Mouse (Mus musculus) cerebellum, postnatal 36 days (tissue): ENCODE results near the gene Ube2g2.
"Not testable (repeated sequence)": the region's sequence is repeated elsewhere in the genome, so short reads cannot be mapped to it uniquely, and the experiment has no call there.

Experiments
- DNase-seq, 2 experiments: peaks; one replicate each; pipeline ENCODE4 v3.0.0; 2021 to 2022; ENCODE audit warnings: mixed read lengths in 2 of 2

The Ube2g2 gene

DNA sequence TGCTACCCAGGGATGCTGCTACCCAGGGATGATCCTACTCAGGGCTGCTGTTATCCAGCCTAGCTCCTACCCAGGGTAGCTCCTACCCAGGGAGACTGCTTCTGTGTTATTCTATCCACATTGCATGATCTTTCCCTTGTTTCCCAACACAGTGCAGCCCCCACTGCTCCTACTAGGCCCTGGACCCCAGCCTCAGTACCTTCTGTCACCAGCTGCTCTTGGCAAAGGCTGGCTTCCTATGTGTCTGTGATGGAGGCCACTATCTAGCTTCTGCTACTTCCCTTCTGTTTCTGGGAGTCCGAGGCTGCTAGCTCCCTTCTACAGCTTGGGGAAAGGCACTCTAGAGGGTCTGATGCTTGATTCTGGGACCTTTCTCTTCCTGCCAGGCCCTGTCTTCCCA is 25.4 kb downstream of the Ube2g2 start:
- DNase-seq = no peak

DNA sequence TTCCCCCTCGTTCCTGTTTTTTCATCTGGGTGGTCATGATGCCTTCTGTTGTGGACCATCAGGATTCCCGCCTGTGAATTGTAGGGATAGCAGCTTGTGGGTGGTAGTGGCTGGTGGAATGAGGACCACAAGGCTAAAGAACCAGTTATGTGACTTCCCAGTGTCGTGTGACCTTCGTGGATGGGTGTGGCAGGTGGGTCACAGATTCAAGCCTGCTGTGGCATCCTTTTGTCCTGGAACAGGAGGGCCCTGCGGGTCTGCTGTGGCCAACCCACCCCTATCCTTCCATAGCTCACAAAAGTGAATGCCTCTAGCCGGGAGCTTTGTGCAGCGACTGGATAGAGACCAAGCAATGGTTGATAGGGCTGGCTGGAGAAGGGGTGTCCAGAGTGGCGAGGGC is 25.8 kb downstream of the Ube2g2 start:
- no peak for DNase-seq

DNA sequence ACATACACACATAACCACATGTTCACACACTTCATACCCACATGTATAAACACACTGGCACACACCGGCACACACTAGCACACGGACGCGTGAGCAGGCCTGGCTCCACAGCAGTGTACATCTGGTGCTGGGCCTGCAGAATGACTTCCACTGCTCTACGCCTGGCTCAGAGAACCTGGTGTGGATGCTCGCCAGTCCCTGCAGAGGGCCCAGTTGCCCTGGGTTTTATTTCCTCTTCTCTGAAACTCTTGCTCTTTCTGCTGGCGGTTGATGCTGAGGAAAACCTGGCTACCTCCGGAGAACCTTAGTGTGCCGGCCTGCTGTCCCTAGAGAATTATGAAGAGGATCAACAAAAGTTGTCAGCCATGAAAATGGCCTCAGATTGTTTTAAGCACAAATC is 30.0 kb downstream of the Ube2g2 start:
- no peak for DNase-seq

DNA sequence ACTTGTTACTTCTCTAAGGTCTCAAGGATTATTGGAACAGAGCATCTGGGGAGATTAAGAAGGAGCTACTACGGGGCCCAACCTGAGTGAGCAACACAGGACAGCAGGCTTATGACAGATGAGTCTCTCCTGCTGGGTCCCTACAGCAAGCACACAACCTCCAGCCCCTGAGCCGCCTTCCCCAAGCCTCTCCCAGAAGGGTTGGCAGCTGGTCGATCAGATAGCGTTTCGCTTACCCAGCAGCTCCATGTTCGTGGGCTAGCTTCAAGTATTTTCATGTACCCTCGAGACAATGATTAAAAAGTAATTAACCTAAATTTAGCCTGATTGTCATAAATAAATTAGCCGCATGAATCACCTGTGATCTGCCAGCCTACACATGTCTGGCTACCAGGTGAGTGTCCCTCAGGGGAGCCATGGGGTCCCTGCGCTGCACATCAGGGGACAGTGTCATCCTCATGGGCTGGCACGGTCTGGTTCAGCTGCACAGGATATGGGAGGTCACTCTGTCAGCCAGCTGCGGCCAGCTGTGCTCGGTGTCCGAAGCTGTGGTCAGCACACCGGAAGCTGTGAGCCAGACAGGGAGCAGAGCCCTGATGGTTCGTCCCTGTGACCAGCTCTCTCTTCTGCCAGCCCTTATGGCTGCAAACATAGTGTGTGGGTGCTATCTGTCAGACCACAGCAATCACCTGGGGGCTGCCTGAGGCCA is 36.4 kb downstream of the Ube2g2 start:
- DNase-seq = no peak

DNA sequence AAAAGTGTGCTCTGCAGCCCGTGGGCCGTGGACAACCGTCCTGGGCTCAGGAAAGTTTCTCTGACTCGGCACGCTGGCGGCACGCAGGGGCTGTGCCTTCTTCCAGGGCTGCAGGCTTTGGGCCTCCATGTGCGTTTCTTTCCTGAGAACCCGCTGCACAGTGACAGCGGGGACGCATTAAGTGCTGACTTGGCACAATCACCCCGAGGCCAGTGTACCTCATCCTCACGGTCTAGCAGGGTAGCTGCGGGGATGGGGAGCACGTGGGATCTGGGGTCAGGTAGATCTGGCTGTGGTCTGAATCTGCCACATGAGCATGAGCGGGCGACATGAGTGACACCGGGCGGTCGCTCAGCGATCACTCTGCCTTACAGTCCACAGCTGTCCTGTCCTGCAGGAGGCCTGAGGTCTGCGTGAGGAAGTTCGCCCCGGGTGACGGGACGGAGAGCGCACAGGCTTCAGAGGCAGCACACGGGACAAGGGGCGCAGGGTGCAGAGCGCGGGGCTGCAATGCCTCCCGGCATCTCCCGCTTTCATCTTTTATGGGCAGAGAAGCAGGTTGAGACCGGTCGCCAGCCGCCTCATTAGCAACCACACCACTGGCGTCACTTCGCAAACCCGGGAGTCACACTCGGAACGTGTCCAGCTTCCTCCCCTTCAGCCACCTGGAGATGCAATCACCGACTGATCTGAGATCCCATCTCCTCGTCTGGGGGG is 42.0 kb downstream of the Ube2g2 start:
- DNase-seq = no peak

DNA sequence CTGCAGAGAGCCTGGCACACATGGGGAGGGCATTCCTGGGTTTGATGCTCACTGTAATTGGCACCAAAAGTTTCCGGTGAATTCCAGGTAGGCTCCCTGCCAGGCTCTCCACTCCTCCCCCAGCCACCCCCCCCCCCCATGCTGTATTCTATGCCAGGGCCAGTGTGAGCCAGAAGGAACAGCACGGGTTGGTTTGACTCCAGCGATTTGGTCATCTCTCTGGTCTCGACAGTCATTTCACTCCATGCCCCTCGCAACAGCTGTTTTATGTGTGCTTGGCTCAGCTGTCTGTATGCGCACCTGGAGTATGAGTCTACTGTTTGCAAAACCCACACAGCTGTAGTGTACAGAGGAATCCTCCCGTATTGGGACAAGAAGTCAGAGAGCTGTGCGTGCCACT is 44.3 kb downstream of the Ube2g2 start:
- DNase-seq = no peak

DNA sequence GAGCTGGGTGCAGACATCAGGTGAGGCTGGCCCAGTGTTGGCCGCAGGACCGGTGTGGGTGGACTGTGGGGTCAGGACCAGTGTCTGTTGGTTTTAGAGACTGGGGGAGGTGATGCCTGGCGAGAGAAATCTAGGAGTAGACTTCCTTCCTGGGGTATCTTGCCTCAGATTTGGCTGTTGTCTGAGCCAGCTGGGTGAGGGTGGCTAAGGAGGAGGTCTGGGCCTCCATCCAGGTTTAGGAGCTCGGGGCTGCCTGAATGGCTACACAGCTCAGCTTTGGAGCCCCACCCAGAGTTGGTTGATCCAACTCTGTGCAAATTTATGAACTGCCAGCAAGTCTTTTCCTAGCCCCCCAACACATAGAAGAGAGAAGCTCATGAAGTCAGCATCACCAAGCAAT is 45.3 kb downstream of the Ube2g2 start:
- no peak for DNase-seq

DNA sequence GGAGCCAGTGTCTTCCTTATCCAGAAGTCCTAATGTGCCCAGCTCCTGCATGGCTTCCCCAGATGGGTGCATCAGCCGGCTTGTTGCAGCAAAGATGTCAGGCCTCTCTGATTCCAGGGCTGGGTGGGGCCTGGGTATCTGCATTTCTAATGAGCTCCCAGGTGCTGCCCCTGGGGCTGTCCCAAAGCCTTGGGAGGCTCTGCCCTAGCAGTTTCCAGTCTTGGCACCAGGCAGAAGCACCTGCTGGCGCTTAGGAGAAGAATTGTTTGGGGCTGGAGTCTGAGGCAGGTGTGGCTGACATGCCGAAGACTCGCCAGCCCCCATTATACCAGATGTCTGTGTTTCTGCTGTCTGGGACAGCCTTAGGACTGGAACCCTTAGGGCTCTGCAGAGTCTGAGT is 48.6 kb downstream of the Ube2g2 start:
- no peak for DNase-seq

DNA sequence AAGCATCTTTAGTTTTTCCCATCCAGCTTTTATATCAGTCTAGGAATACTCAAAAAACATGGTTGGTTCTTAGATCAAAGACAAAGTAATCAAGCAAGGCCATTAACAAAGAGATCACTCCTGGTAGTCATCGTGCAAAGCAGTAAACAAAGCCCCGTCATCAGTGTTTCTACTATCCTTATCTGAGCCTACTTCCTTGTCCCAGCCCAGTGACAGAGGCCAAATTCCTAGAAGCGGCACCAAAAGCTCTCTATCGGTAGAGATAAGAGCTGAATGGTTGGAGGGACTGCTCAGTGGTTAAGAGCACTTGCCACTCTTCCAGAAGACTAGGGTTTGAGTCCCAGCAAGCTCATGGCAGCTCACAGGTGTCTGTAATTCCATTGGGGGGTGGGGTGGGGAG is 49.4 kb downstream of the Ube2g2 start:
- no peak for DNase-seq

DNA sequence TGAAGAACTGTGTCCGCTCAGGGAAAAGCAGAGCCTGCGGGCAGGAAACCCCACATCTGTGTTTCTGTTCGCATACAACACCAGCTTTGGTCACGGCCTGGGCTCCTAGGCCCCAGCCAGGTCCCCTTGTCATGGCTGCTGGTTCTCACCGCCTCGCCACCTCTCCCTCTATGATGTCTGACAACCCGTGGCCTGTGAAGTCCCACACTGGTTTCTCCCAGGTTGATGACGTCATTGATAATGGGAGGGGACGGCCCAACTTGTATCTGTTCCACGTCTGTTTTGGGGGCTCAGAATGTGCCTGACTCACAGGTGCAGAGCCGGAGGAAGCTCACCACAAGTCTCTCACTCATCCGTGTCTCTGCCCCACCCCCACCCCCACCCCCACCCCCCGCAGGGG is 51.7 kb downstream of the Ube2g2 start:
- DNase-seq = no peak

DNA sequence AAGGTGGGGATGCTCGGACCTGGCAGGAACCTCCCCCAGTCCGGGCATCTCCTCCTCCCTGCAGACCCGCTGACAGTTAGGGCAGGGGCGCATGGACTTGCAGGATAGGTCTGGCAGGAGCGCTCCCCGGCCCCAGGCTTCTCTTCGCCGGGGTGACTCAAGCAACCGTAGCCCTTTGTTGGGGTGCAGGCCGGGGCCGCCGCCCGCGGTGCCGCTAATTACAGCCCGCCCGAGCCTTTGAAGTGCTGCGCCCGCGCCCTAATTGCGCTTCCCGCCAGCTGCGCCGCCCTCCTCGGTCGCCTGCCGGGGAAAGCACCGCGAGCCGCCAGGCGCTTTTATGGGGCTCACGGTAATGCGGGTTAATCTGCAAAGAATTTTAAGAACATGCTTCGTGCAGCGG is 55.5 kb downstream of the Ube2g2 start:
- DNase-seq = no peak

DNA sequence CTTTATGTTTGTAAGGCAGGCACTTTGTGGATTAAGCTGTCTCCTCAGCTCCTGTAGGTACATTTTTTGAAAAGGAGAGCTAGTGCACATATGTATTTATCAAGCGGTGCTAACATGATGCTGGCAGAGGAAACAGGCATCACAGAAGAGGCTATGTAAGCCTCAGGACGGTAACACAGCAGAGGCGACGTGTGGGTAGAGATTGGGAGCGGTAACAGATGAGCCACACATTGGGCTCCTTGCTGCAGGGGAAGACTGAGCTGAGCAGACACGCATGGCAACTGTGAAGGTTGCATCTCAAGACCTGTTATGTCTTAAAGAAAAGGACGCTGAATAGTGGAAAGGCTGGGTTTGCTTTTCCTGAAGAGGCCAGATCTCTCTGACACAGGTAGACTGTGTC is 60.9 kb downstream of the Ube2g2 start:
- DNase-seq = no peak

DNA sequence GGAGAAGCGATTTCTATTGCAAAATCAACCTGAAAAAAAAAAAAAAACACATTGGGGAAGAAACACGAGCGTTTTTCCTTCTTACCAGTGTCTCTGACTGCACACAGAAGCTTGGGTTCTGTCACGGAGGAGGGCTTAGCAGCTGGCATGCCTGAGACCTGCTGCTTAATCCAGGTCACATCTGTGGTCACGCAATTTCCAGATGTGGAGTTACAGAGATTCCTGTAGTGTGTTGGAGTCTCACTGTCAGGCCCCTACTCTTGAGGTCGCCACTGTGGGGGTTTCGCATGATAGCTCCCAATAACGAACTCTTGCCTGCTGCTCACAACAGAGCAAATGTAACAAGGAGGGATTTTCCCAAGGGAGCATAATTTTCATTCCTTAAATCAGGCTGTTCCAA is 62.1 kb downstream of the Ube2g2 start:
- no peak for DNase-seq

DNA sequence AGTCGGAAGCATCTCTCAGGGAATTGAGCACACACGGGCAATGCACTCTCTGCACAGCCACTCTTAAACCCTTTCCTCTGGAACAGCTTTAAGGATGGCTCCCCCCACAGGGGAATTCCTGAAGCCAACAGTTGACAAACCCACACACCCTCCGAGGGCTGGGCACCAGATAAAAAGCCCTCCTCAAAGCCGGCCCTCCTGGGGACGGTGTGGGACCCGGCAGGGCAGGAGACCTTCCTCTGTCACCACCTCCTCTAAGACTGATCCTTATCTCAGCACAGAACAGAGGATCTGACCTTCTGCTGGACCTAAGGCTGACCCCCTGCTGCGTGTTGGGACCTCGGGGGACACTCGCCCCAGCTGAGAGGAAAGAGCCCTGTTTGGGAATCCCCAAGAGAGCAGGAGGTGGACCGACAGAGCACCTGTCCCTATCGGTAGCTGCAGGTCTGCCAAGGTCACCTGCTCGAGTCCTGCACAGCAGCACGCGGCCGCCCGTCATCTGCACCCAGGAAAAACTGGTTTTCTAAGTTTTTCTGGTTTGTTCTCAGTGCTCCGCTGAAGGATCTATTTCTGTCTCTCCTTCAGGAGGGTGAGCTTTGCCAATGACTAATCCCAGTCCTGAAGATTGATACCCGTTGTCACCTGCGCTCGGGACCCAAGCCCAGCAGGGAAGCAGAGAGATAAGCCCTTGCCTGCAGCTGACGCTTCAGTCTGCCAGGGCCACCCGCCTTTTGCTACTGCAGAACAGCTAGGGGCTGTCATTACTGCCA is 64.0 kb downstream of the Ube2g2 start, which contains the start of gene Tspear:
Gene Tspear, plus strand, starts transcription at position 675 of the 770 bp plus-strand sequence.
- no peak for DNase-seq

DNA sequence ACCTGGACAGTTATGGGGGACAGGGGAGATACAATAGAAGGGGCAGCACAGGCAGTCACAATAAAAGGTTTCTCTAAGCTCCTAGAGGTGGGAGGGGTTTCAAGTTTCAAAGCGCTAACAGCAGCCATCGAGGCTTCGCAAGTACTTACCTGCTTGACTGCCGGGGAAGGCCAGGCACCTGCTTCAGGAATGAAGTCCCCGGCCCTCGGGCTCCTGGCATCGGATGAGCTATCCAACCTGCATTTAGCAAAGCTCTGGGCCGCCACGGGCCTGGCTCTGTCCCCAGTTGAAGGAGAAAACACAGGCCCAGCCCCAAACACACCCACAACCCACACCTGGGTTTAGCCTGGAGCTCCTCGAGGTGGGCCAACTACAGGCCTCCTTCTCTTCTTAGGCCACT is 64.9 kb downstream of the Ube2g2 start:
- DNase-seq = no peak

DNA sequence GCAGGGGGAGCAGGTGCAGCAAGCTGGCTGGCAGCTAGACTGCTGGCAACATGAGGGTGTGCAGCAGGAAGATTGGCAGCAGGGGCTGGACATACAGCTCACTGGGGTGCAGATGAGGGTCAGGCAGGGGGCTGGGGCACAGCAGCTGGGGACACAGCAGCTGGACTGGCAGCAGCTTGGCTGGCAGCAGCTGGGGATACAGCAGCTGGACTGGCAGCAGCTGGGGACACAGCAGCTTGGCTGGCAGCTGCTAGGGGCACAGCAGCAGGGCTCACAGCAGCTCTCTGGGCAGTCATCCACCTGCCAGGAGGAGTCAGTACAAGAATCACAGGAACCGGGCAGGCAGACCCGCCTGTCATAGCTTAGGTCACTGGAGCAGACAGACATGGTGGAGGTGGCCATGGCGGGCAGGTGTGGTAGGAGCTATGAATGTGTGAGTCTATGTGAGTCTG is 68.3 kb downstream of the Ube2g2 start, which contains the start of gene Gm19402:
Gene Gm19402, minus strand, starts transcription at position 402 of the 452 bp plus-strand sequence.
- DNase-seq = not testable (repeated sequence)
